Mouse (Mus musculus): ENCODE results near the gene Cox10.

DNA sequence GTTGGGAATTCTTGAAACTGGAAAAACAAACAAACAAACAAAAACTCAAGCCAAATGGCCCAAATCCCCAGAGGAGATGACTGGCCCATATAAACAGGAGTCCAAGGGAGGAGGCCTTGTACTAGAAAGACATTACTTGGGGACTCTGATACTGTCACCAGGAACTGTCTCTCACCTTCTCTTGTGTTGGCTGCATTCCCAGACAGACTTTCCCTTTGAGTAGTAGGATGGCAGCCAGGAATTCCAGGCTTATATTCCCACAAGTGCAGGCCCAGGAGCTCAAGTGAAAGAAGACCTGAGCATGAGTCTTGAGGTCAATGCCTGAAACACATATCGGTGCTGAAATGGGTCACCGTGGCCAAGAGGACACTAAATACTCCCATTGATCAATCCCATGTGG is 132.2 kb downstream of the Cox10 start:
- no peak for TF ChIP-seq TAL1 (IDR thresholded peaks at IDR 0.05; ENCODE audit: low read length)
- TF ChIP-seq GATA1 (IDR thresholded peaks at IDR 0.05; ENCODE audit: low read length), result no peak
